Mouse (Mus musculus) hindbrain, embryonic 11.5 days (tissue): ENCODE measurements at regions not wholly inside any gene's neighbourhood (a gene's known extent, or its start where the extent isn't known, plus 50 kb on each side); places are given as distances from the start of the nearest gene placed in this dataset.
A peak's percentile ranks its signal among the peaks of the same experiment; 100 is the strongest.

Source experiments
- ATAC-seq: fragments of 200-750 bp; cut with Nextera tagmentation; 2 replicates; pipeline ENCODE4 v1.8.0; 2017; ENCODE audit warnings: mild to moderate bottlenecking, moderate TSS enrichment, moderate library complexity; ENCODE audit not compliant: low FRiP score
- DNase-seq: peaks from one replicate; pipeline ENCODE4 v3.0.0-alpha.2; 2015; ENCODE audit warnings: low spot score
- H3K27ac ChIP-seq: fragments of 300-500 bp; sonication (generic); 2 replicates; pipeline ENCODE4 v1.5.1; 2014; ENCODE audit warnings: mild to moderate bottlenecking, low read depth, low read length
- H3K27me3 ChIP-seq: fragments of 300-500 bp; sonication (generic); 2 replicates; pipeline ENCODE4 v1.6.1; 2014; ENCODE audit warnings: mild to moderate bottlenecking, low read length, moderate library complexity, mixed read lengths; ENCODE audit not compliant: control insufficient read depth, insufficient read depth
- H3K36me3 ChIP-seq: fragments of 300-500 bp; sonication (generic); 2 replicates; pipeline ENCODE4 v1.6.1; 2014; ENCODE audit warnings: mild to moderate bottlenecking, low read length, moderate library complexity, mixed read lengths; ENCODE audit not compliant: control insufficient read depth, insufficient read depth
- H3K4me1 ChIP-seq: fragments of 300-500 bp; sonication (generic); replicated peaks from 2 replicates; pipeline ENCODE4 v1.6.1; 2014; ENCODE audit warnings: low read length, mixed read lengths; ENCODE audit not compliant: control insufficient read depth, insufficient read depth
- H3K4me2 ChIP-seq: fragments of 300-500 bp; sonication (generic); replicated peaks from 2 replicates; pipeline ENCODE4 v1.6.1; 2014; ENCODE audit warnings: mild to moderate bottlenecking, low read depth, low read length
- H3K4me3 ChIP-seq: fragments of 300-500 bp; sonication (generic); 2 replicates; pipeline ENCODE4 v1.5.1; 2014; ENCODE audit warnings: low read depth, low read length
- H3K9ac ChIP-seq: fragments of 300-500 bp; sonication (generic); 2 replicates; pipeline ENCODE4 v1.6.1; 2014; ENCODE audit warnings: low read depth, low read length
- H3K9me3 ChIP-seq: fragments of 300-500 bp; sonication (generic); 2 replicates; pipeline ENCODE4 v1.6.1; 2016; ENCODE audit warnings: low read length; ENCODE audit not compliant: control insufficient read depth
- WGBS: fragments of 180-500 bp; shearing (Covaris S2); extraction: QIAGEN DNeasy Blood & Tissue Kit; methylation state at CpG from one replicate; pipeline ENCODE4 v1.1.7; 2014; 5-methylcytosine and 5-hydroxymethylcytosine counted together

- Histone ChIP-seq H3K9me3 (no peaks in the 10 kb centered on the region), H3K27ac (no peak overlapping the region), H3K4me2 (no peak overlapping the region), H3K4me1 (no peaks in the 10 kb centered on the region), H3K27me3 (no peaks in the 10 kb centered on the region), H3K36me3 (no peaks in the 10 kb centered on the region), H3K9ac (no peak overlapping the region), H3K4me3 (no peak overlapping the region)
- ATAC-seq (no peak; the same call in 1 of the 2 replicates), DNase-seq (no peak)
- 69% methylated on average over 9 of the region's 9 CpGs for WGBS
Measured at GRCm38 (mm10) chr5:85177787-85178186, 760.6 kb upstream of the Epha5 start.

GRCm38 (mm10) chr5:85173899-85174298, 756.7 kb upstream of the Epha5 start:
- ATAC-seq, result no peak
- Histone ChIP-seq H3K4me1 (no peaks in the 10 kb centered on the region), H3K27me3 (no peaks in the 10 kb centered on the region), H3K4me3 (no peak overlapping the region), H3K9me3 (no peaks in the 10 kb centered on the region), H3K4me2 (no peak overlapping the region), H3K9ac (no peak overlapping the region), H3K27ac (no peak overlapping the region), H3K36me3 (no peaks in the 10 kb centered on the region)
- DNase-seq, result no peak
- WGBS, result 94% methylated on average over 1 of the region's 1 CpGs

- Histone ChIP-seq H3K27ac (no peak overlapping the region), H3K4me1 (no peaks in the 10 kb centered on the region), H3K4me3 (no peak overlapping the region), H3K9me3 (no peaks in the 10 kb centered on the region), H3K27me3 (no peaks in the 10 kb centered on the region), H3K36me3 (no peaks in the 10 kb centered on the region), H3K4me2 (no peak overlapping the region), H3K9ac (no peak overlapping the region)
- ATAC-seq (peak; percentile 63), DNase-seq (no peak)
- 41% methylated on average over 1 of the region's 1 CpGs for WGBS
Measured at GRCm38 (mm10) chr5:85155858-85156257, 738.7 kb upstream of the Epha5 start.

GRCm38 (mm10) chr5:85155213-85155612, 738.0 kb upstream of the Epha5 start:
- Histone ChIP-seq H3K27ac (no peak overlapping the region), H3K36me3 (no peaks in the 10 kb centered on the region), H3K4me2 (no peak overlapping the region), H3K4me3 (no peak overlapping the region), H3K9ac (no peak overlapping the region), H3K9me3 (no peaks in the 10 kb centered on the region), H3K27me3 (no peaks in the 10 kb centered on the region), H3K4me1 (no peaks in the 10 kb centered on the region)
- ATAC-seq (no peak), DNase-seq (no peak)
- 77% methylated on average over 1 of the region's 1 CpGs for WGBS
